Mouse (Mus musculus) forebrain, embryonic 16.5 days (tissue): ENCODE measurements at regions not wholly inside any gene's neighbourhood (a gene's known extent, or its start where the extent isn't known, plus 50 kb on each side); places are given as distances from the start of the nearest gene placed in this dataset.
"Not testable (repeated sequence)": the region's sequence is repeated elsewhere in the genome, so short reads cannot be mapped to it uniquely, and the experiment has no call there.

Source experiments
- ATAC-seq: fragments of 200-750 bp; cut with Nextera tagmentation; 2 replicates; pipeline ENCODE4 v1.8.0; 2017; ENCODE audit warnings: mild to moderate bottlenecking, moderate library complexity
- H3K27ac ChIP-seq: fragments of 300-500 bp; sonication (generic); 2 replicates; pipeline ENCODE4 v1.5.1; 2014; ENCODE audit warnings: low read length, control low read depth
- H3K27me3 ChIP-seq: fragments of 300-500 bp; sonication (generic); replicated peaks from 2 replicates; pipeline ENCODE4 v1.6.1; 2014; ENCODE audit warnings: low read length; ENCODE audit not compliant: control insufficient read depth, insufficient read depth
- H3K36me3 ChIP-seq: fragments of 300-500 bp; sonication (generic); 2 replicates; pipeline ENCODE4 v1.6.1; 2014; ENCODE audit not compliant: control insufficient read depth, insufficient read depth
- H3K4me1 ChIP-seq: fragments of 300-500 bp; sonication (generic); replicated peaks from 2 replicates; pipeline ENCODE4 v1.6.1; 2014; ENCODE audit warnings: low read length; ENCODE audit not compliant: control insufficient read depth, insufficient read depth
- H3K4me2 ChIP-seq: fragments of 300-500 bp; sonication (generic); 2 replicates; pipeline ENCODE4 v1.6.1; 2014; ENCODE audit warnings: mild to moderate bottlenecking, low read length, control low read depth
- H3K4me3 ChIP-seq: fragments of 300-500 bp; sonication (generic); replicated peaks from 2 replicates; pipeline ENCODE4 v1.5.1; 2014; ENCODE audit warnings: mild to moderate bottlenecking, low read length, control low read depth
- H3K9ac ChIP-seq: fragments of 300-500 bp; sonication (generic); replicated peaks from 2 replicates; pipeline ENCODE4 v1.6.1; 2014; ENCODE audit warnings: low read depth, low read length, control low read depth
- H3K9me3 ChIP-seq: fragments of 300-500 bp; sonication (generic); 2 replicates; pipeline ENCODE4 v1.6.1; 2016; ENCODE audit warnings: low read length; ENCODE audit not compliant: control insufficient read depth
- WGBS: fragments of 180-500 bp; shearing (Covaris S2); extraction: QIAGEN DNeasy Blood & Tissue Kit; methylation state at CpG from one replicate; pipeline ENCODE4 v1.1.7; 2014; 5-methylcytosine and 5-hydroxymethylcytosine counted together

DNA sequence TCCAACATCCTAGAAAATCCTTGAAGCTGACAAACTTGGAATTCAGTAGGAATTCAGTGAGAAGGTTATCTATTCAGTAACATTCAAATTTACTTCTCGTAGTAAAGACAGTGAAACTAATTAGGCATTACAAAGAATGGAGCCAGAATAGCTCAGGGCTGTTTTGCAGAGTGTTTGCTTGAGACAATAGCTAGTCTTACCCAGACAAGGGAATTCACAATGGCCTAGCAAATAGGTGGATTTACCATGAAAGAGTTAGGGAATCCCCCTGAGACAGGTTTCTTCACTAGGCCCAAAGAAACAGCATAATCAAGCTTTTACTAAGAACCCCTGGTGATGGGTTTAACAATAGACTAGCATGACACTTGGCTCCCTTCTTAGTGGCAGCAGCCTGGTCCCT, 699.2 kb upstream of the Dmd start:
- H3K9ac ChIP-seq, ATAC-seq, H3K4me1 ChIP-seq, H3K9me3 ChIP-seq, H3K36me3 ChIP-seq, H3K27ac ChIP-seq, H3K27me3 ChIP-seq, H3K4me2 ChIP-seq, H3K4me3 ChIP-seq: not testable (repeated sequence)
- WGBS = 19% methylated on average over 1 of the region's 1 CpGs

DNA sequence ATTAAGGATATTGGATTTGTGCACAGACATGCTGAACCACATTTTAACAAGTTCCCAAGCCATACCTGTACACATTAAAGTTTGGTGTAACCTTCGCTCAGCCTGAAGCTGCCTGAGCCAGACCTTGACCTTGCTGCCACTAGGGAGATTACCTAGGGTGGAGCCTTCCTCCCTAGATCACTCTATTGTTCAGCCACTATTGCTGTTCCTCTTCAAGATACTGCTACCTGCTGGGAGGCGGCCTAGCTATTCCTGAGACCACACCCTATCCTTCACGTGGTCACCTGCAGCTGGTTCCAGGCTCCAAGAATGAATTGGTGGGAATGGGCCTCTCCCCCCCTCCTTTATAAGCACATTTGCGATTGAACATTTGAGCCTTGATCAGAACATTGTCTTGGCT, 666.3 kb upstream of the Dmd start:
- not testable (repeated sequence) for H3K9ac ChIP-seq, ATAC-seq, H3K27me3 ChIP-seq, H3K36me3 ChIP-seq, H3K4me3 ChIP-seq, H3K4me1 ChIP-seq, H3K27ac ChIP-seq, H3K4me2 ChIP-seq, H3K9me3 ChIP-seq
- 71% methylated on average over 4 of the region's 4 CpGs for WGBS

DNA sequence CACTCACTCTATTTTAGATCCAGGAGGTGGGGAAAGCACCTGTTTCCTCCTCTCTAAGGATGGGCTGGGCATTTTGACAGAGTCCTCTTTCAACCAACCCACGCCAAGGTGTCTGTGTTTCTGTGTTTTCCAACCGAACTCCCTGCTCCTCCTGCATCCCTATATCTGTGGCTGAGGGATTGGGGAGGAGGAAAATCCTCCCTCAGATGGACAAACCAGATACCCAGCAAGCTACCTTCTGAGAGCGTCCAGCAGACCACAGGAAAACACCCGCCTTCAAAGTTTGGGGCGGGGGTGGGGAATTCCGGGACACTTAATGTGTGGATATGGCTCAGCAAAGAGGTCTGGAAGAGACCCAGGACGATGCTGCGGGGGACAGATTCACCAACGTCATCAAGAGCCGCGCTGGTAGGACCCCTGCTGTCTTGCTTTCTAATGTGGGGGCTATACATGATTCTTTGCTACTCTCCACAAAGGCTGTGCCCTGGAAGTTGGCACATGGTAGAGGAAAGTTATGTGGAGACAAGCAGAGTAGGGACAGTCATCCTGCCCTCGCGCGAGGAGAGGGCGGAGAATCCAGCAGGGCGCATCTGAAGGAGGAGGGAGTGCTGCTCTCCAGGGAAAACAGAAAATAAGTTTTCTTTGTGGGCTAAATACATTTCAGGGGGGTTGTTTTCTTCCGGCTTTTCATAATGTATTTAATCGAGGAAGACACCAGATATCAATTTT, 637.7 kb upstream of the Dmd start:
- Histone ChIP-seq H3K4me2 (peak overlapping the region; percentile 55), H3K4me1 (no peaks in the 10 kb centered on the region), H3K9ac (no peak overlapping the region), H3K27me3 (no peaks in the 10 kb centered on the region), H3K4me3 (peak overlapping the region; percentile 34), H3K9me3 (no peaks in the 10 kb centered on the region), H3K27ac (no peak overlapping the region), H3K36me3 (no peaks in the 10 kb centered on the region)
- WGBS = 24% methylated on average over 18 of the region's 18 CpGs
- no peak for ATAC-seq
